Mouse (Mus musculus): ENCODE results near the gene Gm9945. TPM values are rescaled to one million over a fixed set of nuclear protein-coding genes. Genes with fewer than 3 reads are reported as not detected.

Gm9945 gene
- total and polyA plus RNA-seq, 3 experiments = not detected

DNA sequence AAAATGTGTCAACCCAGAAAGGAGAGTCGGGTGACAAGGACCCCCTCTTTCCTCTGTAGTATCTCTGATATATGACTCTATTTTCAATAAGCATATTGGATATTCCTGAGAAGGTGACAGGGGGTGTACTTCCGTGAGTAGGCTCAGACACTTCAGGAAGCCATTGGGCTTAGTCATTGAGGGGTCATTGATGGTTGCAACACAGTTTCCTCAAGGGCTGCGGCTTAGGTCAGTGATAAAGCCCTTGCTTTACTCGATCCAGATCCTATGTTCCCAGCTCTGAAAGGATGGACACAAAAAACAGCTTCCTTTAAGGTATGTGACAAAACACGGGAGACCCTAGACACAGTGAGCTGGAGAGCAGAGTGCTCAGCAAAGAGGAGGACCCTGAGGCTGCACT, 23.8 kb downstream of the Gm9945 start:
- no peak for DNase-seq (ENCODE audit: extremely low read depth)
- dilution Hi-C loops (cut with MboI; ENCODE audit: extremely low pct_ligation_motif_present, extremely low pct_unique_long_range_greater_than_20kb, low sequenced_read_pairs) (no loop called here), in situ Hi-C loops (cut with MboI; ENCODE audit: low pct_ligation_motif_present, low pct_unique_long_range_greater_than_20kb, low sequenced_read_pairs) (no loop called here)
- no peaks in the 10 kb centered on the region for H3K9me3 ChIP-seq (replicated peaks; ENCODE audit: low read length)
- no peaks in the 10 kb centered on the region for H3K27me3 ChIP-seq (replicated peaks)
- no peak overlapping the region for H3K4me2 ChIP-seq (ENCODE audit: insufficient read depth, low read depth, poor library complexity, severe bottlenecking)
- TF ChIP-seq USF2 (conservative IDR thresholded peaks at IDR 0.05; ENCODE audit: low read depth, low read length) (no peak), CHD2 (IDR thresholded peaks at IDR 0.05; ENCODE audit: low read length) (no peak), RCOR1 (conservative IDR thresholded peaks at IDR 0.05; ENCODE audit: low read depth, low read length) (no peak), KAT2A (IDR thresholded peaks at IDR 0.05; ENCODE audit: insufficient replicate concordance, low read length) (no peak), EP300 (IDR thresholded peaks at IDR 0.05; ENCODE audit: low read length) (no peak), HCFC1 (IDR thresholded peaks at IDR 0.05; ENCODE audit: low read depth, low read length) (no peak), ELF1 (IDR thresholded peaks at IDR 0.05; ENCODE audit: low read depth, low read length) (no peak), TBP (conservative IDR thresholded peaks at IDR 0.05; ENCODE audit: low read depth, low read length) (no peak), RAD21 (IDR thresholded peaks at IDR 0.05; ENCODE audit: low read depth, low read length) (no peak), MAFK (IDR thresholded peaks at IDR 0.05; ENCODE audit: insufficient replicate concordance, low read length) (no peak)
- no peak overlapping the region for H3K4me3 ChIP-seq (replicated peaks in 1 of 3; ENCODE audit: low read depth in 2 of 3, low read length in 2 of 3, poor library complexity in 1 of 3)
- no peaks in the 10 kb centered on the region for H3K36me3 ChIP-seq (replicated peaks in 1 of 2; ENCODE audit: control insufficient read depth in 1 of 2, insufficient read depth in 1 of 2, low read length in 1 of 2)
- no peak overlapping the region for H3K27ac ChIP-seq (ENCODE audit: insufficient read depth, low read depth)
- H3K9ac ChIP-seq (ENCODE audit: insufficient read depth, low read depth) = no peak overlapping the region
- H3K4me1 ChIP-seq (ENCODE audit: control insufficient read depth in 1 of 2, insufficient read depth in 2 of 2) = peaks cover 36 to 67% of the 10 kb centered on the region in 2 experiments
- no peaks in the 10 kb centered on the region for H3K79me2 ChIP-seq (replicated peaks; ENCODE audit: control insufficient read depth, extremely low read depth, insufficient read depth, poor library complexity, severe bottlenecking)

DNA sequence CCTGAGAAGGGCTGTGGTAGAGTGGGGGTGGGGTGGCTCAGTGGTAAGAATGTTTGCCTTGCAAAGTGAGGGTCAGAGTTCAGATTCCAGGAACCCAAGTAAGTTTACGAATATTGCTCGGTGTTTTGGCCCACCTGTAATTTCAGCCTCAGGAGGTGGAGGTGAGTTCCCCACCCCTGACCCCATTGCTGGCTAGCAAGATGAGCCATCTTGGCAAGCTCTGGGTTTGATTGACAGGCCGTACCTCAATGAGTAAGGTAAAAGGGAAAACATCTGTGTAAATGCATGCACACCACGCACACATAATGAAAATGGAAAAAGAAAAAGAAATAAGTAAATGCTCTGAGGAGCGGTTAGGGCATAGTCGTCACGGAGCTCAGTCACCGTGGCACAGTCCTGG, 24.4 kb downstream of the Gm9945 start:
- H3K27me3 ChIP-seq (replicated peaks) = no peaks in the 10 kb centered on the region
- H3K4me3 ChIP-seq (replicated peaks in 1 of 3; ENCODE audit: low read depth in 2 of 3, low read length in 2 of 3, poor library complexity in 1 of 3) = no peak overlapping the region
- no peaks in the 10 kb centered on the region for H3K9me3 ChIP-seq (replicated peaks; ENCODE audit: low read length)
- no peaks in the 10 kb centered on the region for H3K36me3 ChIP-seq (replicated peaks in 1 of 2; ENCODE audit: control insufficient read depth in 1 of 2, insufficient read depth in 1 of 2, low read length in 1 of 2)
- H3K4me2 ChIP-seq (ENCODE audit: insufficient read depth, low read depth, poor library complexity, severe bottlenecking) = no peak overlapping the region
- H3K27ac ChIP-seq (ENCODE audit: insufficient read depth, low read depth) = no peak overlapping the region
- no peaks in the 10 kb centered on the region for H3K79me2 ChIP-seq (replicated peaks; ENCODE audit: control insufficient read depth, extremely low read depth, insufficient read depth, poor library complexity, severe bottlenecking)
- 0 out of 2 replicates have a peak, but pooled peaks have one; percentile 14 for TF ChIP-seq NRF1 (IDR thresholded peaks at IDR 0.05; ENCODE audit: low read depth, low read length)
- TF ChIP-seq MXI1 (IDR thresholded peaks at IDR 0.05; ENCODE audit: low read depth, low read length) = no peak
- TF ChIP-seq CTCF (conservative IDR thresholded peaks at IDR 0.05 in 1 of 2, IDR thresholded peaks at IDR 0.05 in 1 of 2; ENCODE audit: low read depth in 2 of 2, low read length in 2 of 2) = no peak
- no peak for TF ChIP-seq ZKSCAN1 (IDR thresholded peaks at IDR 0.05; ENCODE audit: borderline replicate concordance, low read depth, low read length)
- TF ChIP-seq EP300 (IDR thresholded peaks at IDR 0.05; ENCODE audit: low read length) = no peak
- in situ Hi-C loops (cut with MboI; ENCODE audit: low pct_ligation_motif_present, low pct_unique_long_range_greater_than_20kb, low sequenced_read_pairs) (no loop called here), dilution Hi-C loops (cut with MboI; ENCODE audit: extremely low pct_ligation_motif_present, extremely low pct_unique_long_range_greater_than_20kb, low sequenced_read_pairs) (no loop called here)
- H3K9ac ChIP-seq (ENCODE audit: insufficient read depth, low read depth) = no peak overlapping the region
- peaks cover 36 to 72% of the 10 kb centered on the region in 2 experiments for H3K4me1 ChIP-seq (ENCODE audit: control insufficient read depth in 1 of 2, insufficient read depth in 2 of 2)
- no peak for DNase-seq (ENCODE audit: extremely low read depth)

Data from CH12.LX (cell line).